Mouse (Mus musculus): ENCODE measurements around the gene Dffa.
"Not testable (repeated sequence)": the region's sequence is repeated elsewhere in the genome, so short reads cannot be mapped to it uniquely, and the experiment has no call there.

Dffa gene

GRCm38 (mm10) chr4:149098571-149098970 lies 5.4 kb upstream of the Dffa start:
- DNase-seq (ENCODE audit: extremely low spot score, low spot score), result peak; percentile 17

- peak; percentile 93 for DNase-seq (ENCODE audit: extremely low spot score, low spot score)
These were observed 4.5 kb upstream of the Dffa start, which contains the start of gene Pex14 for GRCm38 (mm10) chr4:149099369-149100017. TSS of gene Pex14 (minus strand) at chr4:149099876.

GRCm38 (mm10) chr4:149100449-149100848 lies 3.5 kb upstream of the Dffa start:
- DNase-seq (ENCODE audit: extremely low spot score, low spot score), result not testable (repeated sequence)

GRCm38 (mm10) chr4:149101456-149101855 lies 2.5 kb upstream of the Dffa start:
- no peak for DNase-seq (ENCODE audit: extremely low spot score, low spot score)

GRCm38 (mm10) chr4:149119978-149120562 lies 16.1 kb downstream of the Dffa start:
- DNase-seq (ENCODE audit: extremely low spot score, low spot score), result not testable (repeated sequence)

DNA sequence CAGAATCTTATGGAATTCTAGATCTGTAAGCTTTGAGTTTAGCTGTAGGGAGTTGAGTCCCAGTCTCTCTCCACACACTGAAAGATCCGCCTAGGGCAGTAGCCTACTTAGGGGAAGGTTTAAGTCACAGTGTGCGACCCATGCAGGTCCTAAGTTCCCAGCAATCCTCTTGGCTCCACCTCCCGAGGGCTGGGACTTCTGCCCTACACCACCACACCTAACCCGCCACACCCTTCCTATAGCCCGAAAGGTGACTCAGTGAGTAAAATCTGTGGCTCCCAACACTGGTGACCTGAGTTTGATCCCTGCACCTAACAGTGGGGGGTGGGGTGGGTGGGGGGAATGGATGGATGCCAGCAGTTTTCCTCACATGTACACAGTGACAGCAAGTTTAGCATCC lies 19.5 kb downstream of the Dffa start:
- DNase-seq (ENCODE audit: extremely low spot score, low spot score), result no peak

- DNase-seq (ENCODE audit: extremely low spot score, low spot score), result no peak
These were observed 21.6 kb downstream of the Dffa start for GRCm38 (mm10) chr4:149125341-149126114.

- DNase-seq (ENCODE audit: extremely low spot score, low spot score), result no peak
These were observed 22.2 kb downstream of the Dffa start for GRCm38 (mm10) chr4:149126115-149126509.

- no peak for DNase-seq (ENCODE audit: extremely low spot score, low spot score)
These were observed 22.7 kb downstream of the Dffa start, which contains the start of gene Cort for GRCm38 (mm10) chr4:149126663-149127062. TSS of gene Cort (minus strand) at chr4:149126763.

DNA sequence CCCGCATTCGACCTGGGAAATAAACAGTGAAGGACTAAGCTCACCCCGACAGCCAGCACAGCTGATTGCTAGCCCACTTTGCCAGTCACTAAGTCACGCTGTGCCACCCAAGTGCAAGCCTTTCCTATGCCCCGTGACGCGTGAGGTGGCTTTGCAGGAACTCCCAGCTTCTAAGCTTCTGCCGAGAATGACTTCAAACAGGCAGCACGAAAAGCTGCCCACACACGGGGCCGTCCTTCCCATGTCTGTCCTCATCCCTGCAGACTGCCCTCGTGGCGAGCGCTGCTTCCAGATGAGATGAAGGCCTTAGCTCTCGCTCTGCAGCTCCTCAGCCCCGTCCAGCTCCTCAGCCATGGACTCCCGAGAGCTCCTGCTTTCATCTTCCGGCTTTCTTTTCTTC lies 24.5 kb downstream of the Dffa start:
- DNase-seq (ENCODE audit: extremely low spot score, low spot score), result no peak

DNA sequence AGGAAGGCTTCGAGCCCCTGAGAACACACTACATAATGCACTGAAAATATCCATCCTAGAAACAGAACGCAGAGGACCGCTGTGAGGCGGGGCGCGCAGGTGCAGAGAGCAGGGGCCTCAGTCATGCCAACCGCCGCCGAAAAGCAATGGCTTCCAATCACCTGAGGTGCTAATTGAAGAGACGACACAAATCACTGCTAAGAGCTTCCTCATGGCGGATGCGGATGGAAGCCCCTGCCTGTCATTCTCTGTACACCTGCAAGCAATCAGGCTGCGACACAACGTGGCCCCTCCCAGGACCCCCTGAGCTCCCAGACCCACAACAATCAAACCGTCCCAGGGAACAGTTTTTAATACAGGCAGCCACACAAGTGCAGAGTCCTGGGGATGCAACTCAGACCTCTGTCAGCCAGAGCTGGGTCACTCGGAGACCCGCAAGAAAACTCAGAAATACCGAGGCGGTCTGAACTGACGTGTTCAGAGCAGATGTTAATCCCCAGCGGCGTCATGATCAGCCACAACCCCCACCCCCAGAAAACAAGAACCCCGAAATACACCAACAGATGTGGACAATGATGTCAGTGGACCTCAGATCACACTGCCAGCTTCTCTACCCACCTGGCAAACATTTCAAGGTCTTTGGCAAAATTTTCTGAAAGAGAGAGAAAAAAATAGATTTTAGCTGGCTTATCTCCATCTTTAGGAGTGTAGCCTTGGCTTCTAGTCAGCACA lies 27.2 kb downstream of the Dffa start:
- DNase-seq (ENCODE audit: extremely low spot score, low spot score), result no peak

DNA sequence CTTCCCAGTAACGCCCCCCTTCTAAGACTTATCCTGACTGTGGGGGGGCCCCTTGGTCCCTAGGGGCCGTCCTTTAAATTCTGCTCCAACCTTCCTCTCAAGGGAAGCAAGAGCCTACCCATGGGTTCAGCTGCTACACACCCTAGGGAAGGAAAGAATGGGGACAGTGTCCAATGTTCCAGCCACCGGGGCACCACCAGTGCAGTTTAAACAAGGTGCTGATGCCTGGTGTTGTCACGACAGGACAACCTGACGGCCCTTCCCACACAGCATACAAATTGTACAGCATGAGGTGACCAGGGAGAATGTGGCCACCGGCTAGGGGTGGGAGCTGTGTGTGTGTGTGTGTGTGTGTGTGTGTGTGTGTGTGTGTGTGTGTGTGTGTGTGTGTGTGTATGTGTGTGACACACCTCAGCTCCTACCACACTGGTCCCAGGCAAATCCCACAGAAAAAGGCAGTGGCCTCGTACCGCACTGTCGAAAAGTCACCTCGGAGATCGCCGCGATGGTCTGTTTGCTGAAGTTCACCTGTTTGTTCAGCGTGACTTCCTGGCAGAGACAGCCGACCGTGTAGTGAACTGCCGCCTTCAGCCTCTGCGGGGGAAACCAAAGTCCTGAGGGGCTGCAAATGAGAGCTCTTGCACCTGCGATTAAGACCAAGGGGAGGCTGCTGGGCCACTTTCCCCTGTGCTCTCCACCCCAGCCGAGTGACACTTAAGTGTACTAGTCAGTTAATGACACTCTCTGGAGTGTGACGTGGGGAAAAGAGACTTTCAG lies 28.0 kb downstream of the Dffa start:
- no peak for DNase-seq (ENCODE audit: extremely low spot score, low spot score)

GRCm38 (mm10) chr4:149133395-149133794 lies 29.4 kb downstream of the Dffa start:
- DNase-seq (ENCODE audit: extremely low spot score, low spot score), result no peak

DNA sequence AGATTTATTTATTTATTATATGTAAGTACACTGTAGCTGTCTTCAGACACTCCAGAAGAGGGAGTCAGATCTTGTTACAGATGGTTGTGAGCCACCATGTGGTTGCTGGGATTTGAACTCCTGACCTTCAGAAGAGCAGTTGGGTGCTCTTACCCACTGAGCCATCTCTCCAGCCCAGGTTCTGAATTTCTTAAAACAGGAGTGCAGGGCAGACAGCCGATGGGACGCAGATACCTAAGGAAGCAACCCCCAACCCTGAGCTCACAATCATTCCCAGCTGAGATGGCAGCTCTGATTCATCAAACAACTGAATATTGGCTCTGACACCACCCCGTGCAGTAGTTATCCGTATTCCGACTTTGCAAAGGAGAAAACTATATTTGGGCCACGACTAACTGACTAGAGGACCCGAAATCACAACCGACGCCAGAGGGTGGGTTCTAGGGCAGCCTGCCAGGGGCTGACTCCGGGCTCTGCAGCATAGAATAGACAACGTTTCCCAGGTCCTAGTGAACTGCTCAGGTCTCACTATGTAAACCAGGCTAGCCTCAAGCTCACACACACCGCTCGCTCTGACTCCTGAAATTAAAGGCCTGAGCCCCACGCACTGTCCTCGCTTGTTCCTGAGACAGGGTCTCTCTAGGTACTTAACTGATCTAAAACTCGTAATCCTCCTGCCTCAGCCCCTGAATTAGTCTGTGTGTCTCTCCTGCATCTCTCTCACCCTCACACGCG lies 32.3 kb downstream of the Dffa start:
- DNase-seq (ENCODE audit: extremely low spot score, low spot score), result no peak

DNA sequence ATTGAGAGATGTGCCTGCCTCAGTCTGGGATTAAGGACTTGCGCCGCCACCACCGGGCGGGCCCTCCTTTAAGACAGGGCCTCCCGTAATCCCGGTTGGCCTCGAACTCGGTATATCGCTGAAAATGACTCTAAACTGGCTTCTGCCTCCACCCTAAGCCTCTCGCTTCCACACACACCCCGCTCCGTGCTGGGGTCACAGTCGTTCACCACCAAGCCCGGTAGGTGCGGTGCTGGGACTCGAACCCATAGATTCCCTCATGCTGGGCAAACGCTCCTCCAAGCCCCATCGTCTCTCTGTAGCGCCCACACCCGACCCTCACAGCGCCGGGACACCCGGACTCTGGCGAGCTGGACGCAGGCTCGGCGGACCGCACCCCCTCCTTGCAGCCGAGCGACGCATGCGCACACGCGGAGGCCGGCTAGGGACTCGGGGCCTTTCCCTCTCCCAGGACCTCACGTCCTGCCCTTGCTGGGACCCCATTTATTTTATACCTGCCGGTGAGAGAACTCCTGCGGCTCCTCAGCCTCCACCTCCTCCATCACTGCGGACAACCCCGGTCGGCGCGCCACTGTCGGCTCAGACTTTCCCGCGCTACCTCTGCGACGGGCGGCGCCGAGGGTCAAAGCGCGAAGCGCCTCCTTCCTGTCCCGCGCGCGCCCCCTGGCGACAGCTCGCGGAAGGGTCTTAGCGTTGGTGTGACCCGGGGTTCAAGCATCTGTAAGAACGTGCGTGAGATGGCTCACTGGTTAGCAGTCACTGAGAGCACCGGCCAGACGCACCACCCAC lies 33.2 kb downstream of the Dffa start, which contains the start of gene Cenps:
Gene Cenps (minus strand): TSS at position 648 of the 789 bp plus-strand sequence.
- peak; percentile 100 for DNase-seq (ENCODE audit: extremely low spot score, low spot score)

DNA sequence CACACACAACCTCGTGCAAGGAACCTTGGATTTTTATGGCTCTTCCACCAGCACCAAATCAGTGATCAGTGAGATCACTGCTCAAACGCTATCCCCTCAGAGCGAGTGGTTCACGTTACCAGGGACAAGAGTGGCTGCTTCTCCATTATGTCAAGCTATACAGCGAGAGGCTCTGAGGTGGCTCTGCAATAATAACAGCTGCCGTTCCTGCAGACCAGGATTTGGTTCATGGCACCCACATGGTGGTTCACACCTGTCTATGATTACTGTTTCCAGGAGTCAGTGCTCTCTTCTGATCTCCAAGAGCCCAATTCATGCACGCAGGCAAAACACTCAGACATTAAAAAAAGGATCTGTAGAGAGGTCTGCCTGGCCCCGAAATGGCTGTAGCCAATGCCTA lies 34.6 kb downstream of the Dffa start:
- DNase-seq (ENCODE audit: extremely low spot score, low spot score), result no peak

DNA sequence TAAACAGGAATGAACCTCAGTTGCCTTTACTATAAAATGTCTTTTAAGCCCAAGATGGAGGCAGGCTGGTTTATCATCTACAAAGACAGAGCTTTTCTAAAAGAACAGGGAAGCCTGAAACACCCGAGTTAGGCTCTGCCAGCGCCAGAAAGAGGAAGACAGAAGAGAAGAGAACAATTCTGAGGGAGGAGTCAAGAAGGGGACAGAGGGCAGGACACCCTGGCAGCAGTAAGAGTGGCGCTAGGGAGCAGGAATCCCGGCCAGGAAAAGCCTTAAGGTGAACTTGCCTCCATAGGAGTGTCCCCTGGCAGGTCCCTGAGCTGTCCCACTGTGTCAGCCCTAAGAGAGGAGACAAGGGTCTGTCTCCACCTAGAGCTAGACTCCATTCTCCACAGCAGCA lies 39.6 kb downstream of the Dffa start:
- no peak for DNase-seq (ENCODE audit: extremely low spot score, low spot score)

GRCm38 (mm10) chr4:149144459-149144858 lies 40.5 kb downstream of the Dffa start:
- peak; percentile 87 for DNase-seq (ENCODE audit: extremely low spot score, low spot score)

DNA sequence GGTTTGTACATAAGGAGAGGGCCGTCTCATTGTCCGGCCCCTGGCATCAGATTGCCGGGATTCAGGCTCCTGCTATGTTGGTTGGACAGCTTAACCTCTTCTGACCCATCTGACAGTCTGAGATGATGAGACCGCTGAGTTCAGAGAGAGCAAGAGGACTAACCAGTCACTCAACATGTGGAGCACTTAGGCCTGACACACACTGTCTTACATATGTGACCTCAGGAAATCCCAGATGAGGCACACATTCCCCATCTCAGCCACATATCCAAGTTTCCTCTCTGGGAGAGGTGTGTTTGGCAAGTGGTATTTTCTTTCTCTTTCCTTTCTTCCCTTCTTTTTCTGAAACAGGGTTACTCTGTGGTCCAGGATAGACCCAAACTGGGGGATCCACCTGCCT lies 41.2 kb downstream of the Dffa start:
- DNase-seq (ENCODE audit: extremely low spot score, low spot score), result no peak

Measured in neural tube, embryonic 10.5 days (tissue).